8 mouse cellular contexts compared by ENCODE assay signal in the genomic region with DNA sequence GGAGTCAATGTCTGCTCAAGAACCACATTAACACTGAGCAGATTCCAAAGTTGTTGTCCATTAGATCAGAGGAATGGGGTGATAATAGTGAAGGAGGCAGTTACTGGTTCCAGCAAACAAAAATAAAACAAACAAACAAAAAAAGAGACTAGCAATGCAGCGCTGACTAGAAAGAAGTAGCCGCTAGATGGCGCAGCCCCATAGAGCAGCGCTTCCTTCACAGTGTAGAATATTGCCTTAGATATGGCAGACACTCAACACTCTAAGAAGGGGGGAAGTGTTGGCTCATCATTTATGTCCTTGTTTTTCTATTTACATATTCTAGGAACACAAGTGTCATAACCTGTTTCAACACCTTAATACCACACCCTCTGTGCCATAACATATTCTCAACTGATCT. TPM values are rescaled to one million over a fixed set of nuclear protein-coding genes. Genes with fewer than 3 reads are reported as not detected.
DNase-seq lines count a peak whose midpoint lies in the region; ATAC-seq and TF ChIP-seq lines count a peak whose summit lies in the region.

No protein-coding gene starts in this region.

- WGBS in hindbrain, embryonic 10.5 days = 4% methylated on average over 4 of the region's 4 CpGs
- WGBS in hindbrain, embryonic 16.5 days = 15% methylated on average over 4 of the region's 4 CpGs
- WGBS in spleen, adult 2 months = under 1% methylated on average over 4 of the region's 4 CpGs

- no peak overlapping the region for H3K4me2 ChIP-seq in hindbrain, embryonic 16.5 days (ENCODE audit: low read length)

- no peaks in the 10 kb centered on the region for H3K9me3 ChIP-seq in hindbrain, embryonic 10.5 days
- H3K9me3 ChIP-seq in hindbrain, embryonic 16.5 days (ENCODE audit: control insufficient read depth, low read length) = no peaks in the 10 kb centered on the region

- H3K4me3 ChIP-seq in hindbrain, embryonic 10.5 days = no peak overlapping the region
- H3K4me3 ChIP-seq in hindbrain, embryonic 16.5 days (ENCODE audit: low read length) = no peak overlapping the region
- no peak overlapping the region for H3K4me3 ChIP-seq in spleen, adult 2 months (ENCODE audit: extremely low read depth, insufficient read depth, insufficient read length)

- H3K27ac ChIP-seq in hindbrain, embryonic 10.5 days = no peak overlapping the region
- H3K27ac ChIP-seq in hindbrain, embryonic 16.5 days (ENCODE audit: low read depth, low read length) = no peak overlapping the region
- no peak overlapping the region for H3K27ac ChIP-seq in spleen, adult 2 months (ENCODE audit: insufficient read depth, low read length)

- 0 out of 2 replicates have a peak, but pooled peaks cover 3% of the 10 kb centered on the region for H3K27me3 ChIP-seq in hindbrain, embryonic 10.5 days (ENCODE audit: insufficient read depth, poor library complexity, severe bottlenecking)
- no peaks in the 10 kb centered on the region for H3K27me3 ChIP-seq in hindbrain, embryonic 16.5 days (replicated peaks; ENCODE audit: control insufficient read depth, insufficient read depth, low read length)
- H3K27me3 ChIP-seq in spleen, adult 2 months (ENCODE audit: control insufficient read depth, insufficient read depth, low read length) = no peaks in the 10 kb centered on the region

- intact Hi-C loops in gastrocnemius, postnatal 14 days (cut with DNase I; ENCODE audit: low total_unique reads) = loop anchor here (2.0 kb wide), 1 partner anchor 44 kb away; no protein-coding TSS in a partner anchor

- no peak overlapping the region for H3K9ac ChIP-seq in hindbrain, embryonic 16.5 days (ENCODE audit: low read depth, low read length)

- peak; percentile 67; the same call in 1 of the 2 replicates for TF ChIP-seq CTCF in spleen, adult 2 months (IDR thresholded peaks at IDR 0.05; ENCODE audit: extremely low read depth, insufficient read depth, insufficient read length, insufficient replicate concordance)

- H3K4me1 ChIP-seq in hindbrain, embryonic 10.5 days (replicated peaks) = no peaks in the 10 kb centered on the region
- H3K4me1 ChIP-seq in hindbrain, embryonic 16.5 days (ENCODE audit: control insufficient read depth, insufficient read depth, low read depth, low read length) = no peaks in the 10 kb centered on the region
- H3K4me1 ChIP-seq in spleen, adult 2 months (ENCODE audit: control insufficient read depth, insufficient read depth, insufficient read length) = no peaks in the 10 kb centered on the region

- no peaks in the 10 kb centered on the region for H3K36me3 ChIP-seq in hindbrain, embryonic 10.5 days
- H3K36me3 ChIP-seq in hindbrain, embryonic 16.5 days (ENCODE audit: control insufficient read depth, insufficient read depth, low read length) = no peaks in the 10 kb centered on the region
- H3K36me3 ChIP-seq in spleen, adult 2 months (ENCODE audit: control insufficient read depth, insufficient read depth, low read length) = no peaks in the 10 kb centered on the region

- ATAC-seq in hindbrain, embryonic 16.5 days = no peak
- peak; percentile 89 for ATAC-seq in megakaryocyte, adult 5-6 weeks (ENCODE audit: poor library complexity, severe bottlenecking)

- DNase-seq in hindbrain, embryonic 10.5 days (ENCODE audit: low spot score) = peak; percentile 48
- peak; percentile 68 for DNase-seq in MN1 (ENCODE audit: low spot score)
- peak; percentile 88 to 93 for DNase-seq in cerebellum, postnatal 10 days
- peak; percentile 60 for DNase-seq in gastrocnemius, postnatal 14 days
- DNase-seq in layer of hippocampus, postnatal 10 days (ENCODE audit: low spot score in 2 of 2) = peak; percentile 69 to 75
- peak; percentile 11 to 46 for DNase-seq in spleen, adult 2 months (ENCODE audit: low read depth in 1 of 2, low spot score in 2 of 2)

- TF ChIP-seq POLR2A in spleen, adult 2 months (IDR thresholded peaks at IDR 0.05; ENCODE audit: low read depth, low read length) = no peak

RNA-seq across cellular contexts. Expression of a gene that starts 14.5 kb away (rescaled TPM):
- polyA plus RNA-seq in hindbrain, embryonic 10.5 days (2016; fragmentation: Nextera tagmentation; extraction: Ambion mirVana) = 5.3 and 7.1 TPM in 2 replicates
- 0.31 and 0.67 TPM in 2 replicates for polyA plus RNA-seq in hindbrain, embryonic 16.5 days (2015; fragmentation: Nextera tagmentation; extraction: Ambion mirVana)
- under 1 TPM; 0.59 to 0.60 TPM for total RNA-seq in gastrocnemius, postnatal 14 days (2021)
- not detected for total RNA-seq in layer of hippocampus, postnatal 10 days (2021)
- 18.0 and 21.1 TPM in 2 replicates for total RNA-seq in megakaryocyte, adult 5-6 weeks (2015)
- 12.0 and 19.5 TPM in 2 replicates for total RNA-seq in megakaryocyte, adult 5-6 weeks (2017)
- 1.3 and 2.2 TPM in 2 replicates for polyA plus RNA-seq in spleen, adult 2 months (2012; rRNA removed)

RNA-seq across cellular contexts. Expression of a gene that starts 31.7 kb away (rescaled TPM):
- polyA plus RNA-seq in hindbrain, embryonic 10.5 days (2016; fragmentation: Nextera tagmentation; extraction: Ambion mirVana) = 25.3 and 26.9 TPM in 2 replicates
- 18.3 and 19.5 TPM in 2 replicates for polyA plus RNA-seq in hindbrain, embryonic 16.5 days (2015; fragmentation: Nextera tagmentation; extraction: Ambion mirVana)
- 1 to 10 TPM; 4.7 to 5.9 TPM for total RNA-seq in gastrocnemius, postnatal 14 days (2021)
- 1 to 10 TPM; 4.5 to 4.7 TPM for total RNA-seq in layer of hippocampus, postnatal 10 days (2021)
- 9.4 and 10.9 TPM in 2 replicates for total RNA-seq in megakaryocyte, adult 5-6 weeks (2015)
- 2.1 and 4.6 TPM in 2 replicates for total RNA-seq in megakaryocyte, adult 5-6 weeks (2017)
- 2.4 and 4.6 TPM in 2 replicates for polyA plus RNA-seq in spleen, adult 2 months (2012; rRNA removed)

RNA-seq across cellular contexts. Expression of a gene that starts 36.4 kb away (rescaled TPM):
- polyA plus RNA-seq in hindbrain, embryonic 10.5 days (2016; fragmentation: Nextera tagmentation; extraction: Ambion mirVana) = 4.9 and 5.1 TPM in 2 replicates
- 29.2 and 33.7 TPM in 2 replicates for polyA plus RNA-seq in hindbrain, embryonic 16.5 days (2015; fragmentation: Nextera tagmentation; extraction: Ambion mirVana)
- 10 to 100 TPM; 12.2 to 12.3 TPM for total RNA-seq in gastrocnemius, postnatal 14 days (2021)
- 100 to 1,000 TPM; 355 to 388 TPM for total RNA-seq in layer of hippocampus, postnatal 10 days (2021)
- 9.8 and 11.9 TPM in 2 replicates for total RNA-seq in megakaryocyte, adult 5-6 weeks (2015)
- total RNA-seq in megakaryocyte, adult 5-6 weeks (2017) = 7.7 and 9.6 TPM in 2 replicates
- polyA plus RNA-seq in spleen, adult 2 months (2012; rRNA removed) = 3.9 and 4.0 TPM in 2 replicates

Comparison
In these comparisons a context has a peak if more than half of its experiments do, and no peak if none do; other contexts are left out.
1. DNase-seq: peak in every context shown above with its lines; median percentile 90 in cerebellum, postnatal 10 days; 72 in layer of hippocampus, postnatal 10 days; 68 in MN1; 60 in gastrocnemius, postnatal 14 days; 48 in hindbrain, embryonic 10.5 days; 28 in spleen, adult 2 months.
2. RNA of a gene that starts 14.5 kb away (total RNA-seq): 12.0 to 21.1 TPM in megakaryocyte, adult 5-6 weeks; 0.59 to 0.60 TPM in gastrocnemius, postnatal 14 days and not detected in layer of hippocampus, postnatal 10 days; every median in the first group is over 4 times any median in the second.
3. RNA of a gene that starts 36.4 kb away (total RNA-seq): 355 to 388 TPM in layer of hippocampus, postnatal 10 days; 12.2 to 12.3 TPM in gastrocnemius, postnatal 14 days and 7.7 to 11.9 TPM in megakaryocyte, adult 5-6 weeks; every median in the first group is over 10 times any median in the second.